Mouse (Mus musculus) brain, embryonic 14.5 days (tissue): ENCODE measurements around the gene Ifnar2.

Experiments used
- CTCF ChIP-seq: fragments of 200-500 bp; IDR thresholded peaks from 2 replicates; pipeline ENCODE4 v1.5.1; 2012; ENCODE audit warnings: inconsistent platforms, mild to moderate bottlenecking, moderate library complexity, borderline replicate concordance; ENCODE audit not compliant: insufficient read depth, insufficient read length; ENCODE audit errors: extremely low read depth
- POLR2A ChIP-seq: fragments of 200-500 bp; IDR thresholded peaks from 2 replicates; pipeline ENCODE4 v1.6.1; 2012; ENCODE audit warnings: mild to moderate bottlenecking, inconsistent platforms, borderline replicate concordance; ENCODE audit not compliant: poor library complexity, insufficient read depth, insufficient read length, severe bottlenecking; ENCODE audit errors: extremely low read depth

GRCm38 (mm10) chr16:91401569-91402165, 29.1 kb downstream of the Ifnar2 start:
- TF ChIP-seq CTCF (no peak), POLR2A (no peak)
